Mouse (Mus musculus) liver, adult 2 months (tissue): ENCODE data around the gene Mpv17l. TPM values are rescaled to one million over a fixed set of nuclear protein-coding genes. Genes with fewer than 3 reads are reported as not detected.
A peak's percentile ranks its signal among the peaks of the same experiment; 100 is the strongest.

Experiments
- DNase-seq: peaks from one replicate; pipeline ENCODE4 v3.0.0-alpha.2; 2011; ENCODE audit warnings: low read depth, low spot score; ENCODE audit errors: extremely low read depth
- H3K27ac ChIP-seq: fragments of 200-500 bp; replicated peaks from 2 replicates; pipeline ENCODE4 v1.5.1; 2012; ENCODE audit warnings: low read depth, mild to moderate bottlenecking, control low read depth, inconsistent platforms, low read length; ENCODE audit not compliant: insufficient read depth
- H3K27me3 ChIP-seq: fragments of 200-500 bp; 2 replicates; pipeline ENCODE4 v1.6.1; 2012; ENCODE audit warnings: mild to moderate bottlenecking, moderate library complexity, low read length, inconsistent platforms; ENCODE audit not compliant: control insufficient read depth, insufficient read depth
- H3K36me3 ChIP-seq: fragments of 200-500 bp; 2 replicates; pipeline ENCODE4 v1.6.1; 2012; ENCODE audit warnings: low read length, inconsistent platforms; ENCODE audit not compliant: control insufficient read depth, insufficient read depth
- H3K4me1 ChIP-seq: fragments of 200-500 bp; 2 replicates; pipeline ENCODE4 v1.6.1; 2011; ENCODE audit warnings: low read length; ENCODE audit not compliant: control insufficient read depth, insufficient read depth
- H3K4me3 ChIP-seq: fragments of 200-500 bp; 2 replicates; pipeline ENCODE4 v1.5.1; 2011; ENCODE audit warnings: low read depth, mild to moderate bottlenecking, control low read depth, low read length, moderate library complexity; ENCODE audit not compliant: insufficient read depth
- H3K79me2 ChIP-seq: fragments of 200-500 bp; 2 replicates; pipeline ENCODE4 v1.6.1; 2012; ENCODE audit warnings: inconsistent platforms, mild to moderate bottlenecking, low read length, moderate library complexity; ENCODE audit not compliant: control insufficient read depth, insufficient read depth
- H3K9ac ChIP-seq: fragments of 200-500 bp; 2 replicates; pipeline ENCODE4 v1.6.1; 2012; ENCODE audit warnings: low read depth, mild to moderate bottlenecking, control low read depth, inconsistent platforms, low read length
- CTCF ChIP-seq: fragments of 200-500 bp; IDR thresholded peaks from 2 replicates; pipeline ENCODE4 v1.5.1; 2011; ENCODE audit warnings: low read depth, low read length, control low read depth
- POLR2A ChIP-seq: fragments of 200-500 bp; IDR thresholded peaks from 2 replicates; pipeline ENCODE4 v1.6.1; 2011; ENCODE audit warnings: low read length, control low read depth; ENCODE audit not compliant: insufficient read depth; ENCODE audit errors: extremely low read depth
- WGBS: fragments of 180-500 bp; shearing (Covaris S2); methylation state at CpG from one replicate; pipeline ENCODE4 v1.1.7; 2018; 5-methylcytosine and 5-hydroxymethylcytosine counted together
- polyA plus RNA-seq: library from polyadenylated mRNA; depleted of rRNA; stranded (reverse); fragments of >200 nt; gene quantifications from 2 replicates; pipeline ENCODE4 v1.2.3, GENCODE M21; 2012; rRNA removed
- total RNA-seq: library from RNA; depleted of rRNA; stranded (reverse); fragments of >200 nt; gene quantifications from 2 replicates; pipeline ENCODE4 v1.2.3, GENCODE M21; 2014; rRNA removed

The Mpv17l gene
- total and polyA plus RNA-seq, 2 experiments = 29.8 to 35.9 TPM

- no peak for TF ChIP-seq POLR2A
- TF ChIP-seq CTCF = no peak
- no peaks in the 10 kb centered on the region for H3K27me3 ChIP-seq
- no peaks in the 10 kb centered on the region for H3K36me3 ChIP-seq
- 82% methylated on average over 3 of the region's 3 CpGs for WGBS
- H3K27ac ChIP-seq = no peak overlapping the region
- no peaks in the 10 kb centered on the region for H3K79me2 ChIP-seq
- peaks cover 7% of the 10 kb centered on the region; the same call in 1 of the 2 replicates for H3K4me1 ChIP-seq
- H3K9ac ChIP-seq = no peak overlapping the region
- no peak overlapping the region for H3K4me3 ChIP-seq
- no peak for DNase-seq
These were observed 83.2 kb downstream of the Mpv17l start for GRCm38 (mm10) chr16:13986197-13986573.

GRCm38 (mm10) chr16:13986574-13987478, 83.9 kb downstream of the Mpv17l start, which contains the start of the genes 2900011O08Rik and Ifitm7:
Gene 2900011O08Rik, plus strand, starts transcription at chr16:13986604.
Gene Ifitm7, minus strand, starts transcription at chr16:13986888.
- Histone ChIP-seq H3K9ac (no peak within 1 kb of the TSS; the same call in 1 of the 2 replicates), H3K36me3 (no peaks in the 10 kb centered on the region), H3K4me3 (peak within 1 kb of the TSS; percentile 1; the same call in 1 of the 2 replicates), H3K27ac (no peak within 1 kb of the TSS), H3K79me2 (no peaks in the 10 kb centered on the region), H3K27me3 (no peaks in the 10 kb centered on the region), H3K4me1 (peaks cover 7% of the 10 kb centered on the region; the same call in 1 of the 2 replicates)
- no peak for DNase-seq
- TF ChIP-seq CTCF (no peak), POLR2A (no peak)
- 4% methylated on average over 31 of the region's 31 CpGs for WGBS

GRCm38 (mm10) chr16:13992518-13993248, 89.7 kb downstream of the Mpv17l start:
- Histone ChIP-seq H3K79me2 (no peaks in the 10 kb centered on the region), H3K4me1 (no peaks in the 10 kb centered on the region), H3K4me3 (no peak overlapping the region), H3K9ac (no peak overlapping the region), H3K27ac (no peak overlapping the region), H3K36me3 (no peaks in the 10 kb centered on the region), H3K27me3 (no peaks in the 10 kb centered on the region)
- 91% methylated on average over 11 of the region's 11 CpGs for WGBS
- no peak for DNase-seq
- TF ChIP-seq POLR2A (no peak), CTCF (no peak)

- H3K27ac ChIP-seq = no peak overlapping the region
- 84% methylated on average over 1 of the region's 1 CpGs for WGBS
- no peak for TF ChIP-seq POLR2A
- no peak for TF ChIP-seq CTCF
- H3K4me3 ChIP-seq = no peak overlapping the region
- H3K36me3 ChIP-seq = no peaks in the 10 kb centered on the region
- no peaks in the 10 kb centered on the region for H3K4me1 ChIP-seq
- H3K79me2 ChIP-seq = no peaks in the 10 kb centered on the region
- H3K27me3 ChIP-seq = no peaks in the 10 kb centered on the region
- DNase-seq = peak; percentile 44
- no peak overlapping the region for H3K9ac ChIP-seq
These were observed 91.1 kb downstream of the Mpv17l start for GRCm38 (mm10) chr16:13994076-13994475.

GRCm38 (mm10) chr16:13994502-13994901, 91.5 kb downstream of the Mpv17l start:
- no peak for TF ChIP-seq POLR2A
- TF ChIP-seq CTCF = no peak
- H3K27me3 ChIP-seq = no peaks in the 10 kb centered on the region
- H3K4me3 ChIP-seq = no peak overlapping the region
- no peaks in the 10 kb centered on the region for H3K36me3 ChIP-seq
- H3K4me1 ChIP-seq = no peaks in the 10 kb centered on the region
- no peak for DNase-seq
- H3K79me2 ChIP-seq = no peaks in the 10 kb centered on the region
- H3K9ac ChIP-seq = no peak overlapping the region
- H3K27ac ChIP-seq = no peak overlapping the region
- WGBS = 95% methylated on average over 1 of the region's 1 CpGs

Other genes starting within 250 kb of the Mpv17l start
- gene Parn, start 235.0 kb upstream of the Mpv17l start, total RNA-seq = 14.0 and 14.4 TPM in 2 replicates
- 8.8 and 9.1 TPM in 2 replicates for gene Parn, start 235.0 kb upstream of the Mpv17l start, polyA plus RNA-seq
- 36.0 and 44.9 TPM in 2 replicates for gene Bfar, start 231.3 kb upstream of the Mpv17l start, total RNA-seq
- gene Bfar, start 231.3 kb upstream of the Mpv17l start, polyA plus RNA-seq = 23.0 and 23.4 TPM in 2 replicates
- gene 3110001I22Rik, start 231.2 kb upstream of the Mpv17l start, total RNA-seq = 6.1 and 7.9 TPM in 2 replicates
- gene 3110001I22Rik, start 231.2 kb upstream of the Mpv17l start, polyA plus RNA-seq = 0.66 TPM in 2 replicates
- not detected in 2 replicates for gene Pla2g10, start 172.2 kb upstream of the Mpv17l start, total RNA-seq
- gene Pla2g10, start 172.2 kb upstream of the Mpv17l start, polyA plus RNA-seq = not detected in 2 replicates
- gene Rrn3, start 122.5 kb upstream of the Mpv17l start, total RNA-seq = 12.1 and 13.2 TPM in 2 replicates
- gene Rrn3, start 122.5 kb upstream of the Mpv17l start, polyA plus RNA-seq = 4.8 and 10.4 TPM in 2 replicates
- gene Ntan1, start 84.3 kb upstream of the Mpv17l start, total RNA-seq = 32.1 and 35.8 TPM in 2 replicates
- 25.2 and 33.5 TPM in 2 replicates for gene Ntan1, start 84.3 kb upstream of the Mpv17l start, polyA plus RNA-seq
- 102 and 112 TPM in 2 replicates for gene Pdxdc1, start within 50 bp of the Mpv17l start, total RNA-seq
- gene Pdxdc1, start within 50 bp of the Mpv17l start, polyA plus RNA-seq = 41.4 and 45.5 TPM in 2 replicates
- not detected in 2 replicates for gene 2900011O08Rik, start 83.4 kb downstream of the Mpv17l start, total RNA-seq
- 0.04 TPM in 1 of 2 replicates, not detected in the other for gene 2900011O08Rik, start 83.4 kb downstream of the Mpv17l start, polyA plus RNA-seq
- gene Ifitm7, start 83.7 kb downstream of the Mpv17l start, total RNA-seq = not detected in 2 replicates
- not detected in 2 replicates for gene Ifitm7, start 83.7 kb downstream of the Mpv17l start, polyA plus RNA-seq